Mouse (Mus musculus) limb, embryonic 14.5 days (tissue): ENCODE results near the gene Aqp12. TPM values are rescaled to one million over a fixed set of nuclear protein-coding genes. Genes with fewer than 3 reads are reported as not detected.

Source experiments
- ATAC-seq: fragments of 200-750 bp; cut with Nextera tagmentation; 2 replicates; pipeline ENCODE4 v1.8.0; 2017; ENCODE audit warnings: low read depth, moderate number of reproducible peaks, moderate TSS enrichment; ENCODE audit not compliant: low FRiP score
- DNase-seq: peaks from one replicate; pipeline ENCODE4 v3.0.0-alpha.2; 2015; ENCODE audit warnings: low spot score
- H3K27ac ChIP-seq: fragments of 300-500 bp; sonication (generic); replicated peaks from 2 replicates; pipeline ENCODE4 v1.5.1; 2014; ENCODE audit warnings: low read depth, mild to moderate bottlenecking, low read length, moderate library complexity, mixed read lengths
- H3K27me3 ChIP-seq: fragments of 300-500 bp; sonication (generic); 2 replicates; pipeline ENCODE4 v1.6.1; 2014; ENCODE audit warnings: low read length, mixed read lengths; ENCODE audit not compliant: control insufficient read depth, insufficient read depth
- H3K36me3 ChIP-seq: fragments of 300-500 bp; sonication (generic); 2 replicates; pipeline ENCODE4 v1.6.1; 2014; ENCODE audit warnings: mild to moderate bottlenecking, low read length, moderate library complexity, mixed read lengths; ENCODE audit not compliant: control insufficient read depth, insufficient read depth
- H3K4me1 ChIP-seq: fragments of 300-500 bp; sonication (generic); 2 replicates; pipeline ENCODE4 v1.6.1; 2014; ENCODE audit warnings: antibody characterized with exemption, low read length, mixed read lengths; ENCODE audit not compliant: control insufficient read depth, insufficient read depth
- H3K4me2 ChIP-seq: fragments of 300-500 bp; sonication (generic); replicated peaks from 2 replicates; pipeline ENCODE4 v1.6.1; 2014; ENCODE audit warnings: low read depth, mild to moderate bottlenecking, low read length, moderate library complexity; ENCODE audit not compliant: severe bottlenecking
- H3K4me3 ChIP-seq: fragments of 300-500 bp; sonication (generic); replicated peaks from 2 replicates; pipeline ENCODE4 v1.5.1; 2014; ENCODE audit warnings: low read length
- H3K9ac ChIP-seq: fragments of 300-500 bp; sonication (generic); 2 replicates; pipeline ENCODE4 v1.6.1; 2014; ENCODE audit warnings: mild to moderate bottlenecking, low read depth, low read length, moderate library complexity; ENCODE audit not compliant: severe bottlenecking
- H3K9me3 ChIP-seq: fragments of 300-500 bp; sonication (generic); 2 replicates; pipeline ENCODE4 v1.6.1; 2016; ENCODE audit warnings: low read length; ENCODE audit not compliant: control insufficient read depth
- POLR2A ChIP-seq: fragments of 200-500 bp; IDR thresholded peaks from 2 replicates; pipeline ENCODE4 v1.8.0; 2012; ENCODE audit warnings: inconsistent platforms, mild to moderate bottlenecking, moderate library complexity, borderline replicate concordance; ENCODE audit not compliant: insufficient read depth, insufficient read length; ENCODE audit errors: extremely low read depth
- WGBS: fragments of 180-500 bp; shearing (Covaris S2); extraction: QIAGEN DNeasy Blood & Tissue Kit; methylation state at CpG from one replicate; pipeline ENCODE4 v1.1.7; 2014; 5-methylcytosine and 5-hydroxymethylcytosine counted together
- polyA plus RNA-seq, 2 experiments: library from polyadenylated mRNA; depleted of rRNA in 1 of 2; stranded (reverse) in 1 of 2; unstranded in 1 of 2; fragments of >200 nt; fragmentation: Nextera tagmentation in 1 of 2; extraction: Ambion mirVana in 1 of 2; gene quantifications; 2 replicates each; pipeline versions ENCODE4 v1.2.1 to v1.2.3; 2012 to 2014

The Aqp12 gene
- polyA plus RNA-seq, 2 experiments: not detected

DNA sequence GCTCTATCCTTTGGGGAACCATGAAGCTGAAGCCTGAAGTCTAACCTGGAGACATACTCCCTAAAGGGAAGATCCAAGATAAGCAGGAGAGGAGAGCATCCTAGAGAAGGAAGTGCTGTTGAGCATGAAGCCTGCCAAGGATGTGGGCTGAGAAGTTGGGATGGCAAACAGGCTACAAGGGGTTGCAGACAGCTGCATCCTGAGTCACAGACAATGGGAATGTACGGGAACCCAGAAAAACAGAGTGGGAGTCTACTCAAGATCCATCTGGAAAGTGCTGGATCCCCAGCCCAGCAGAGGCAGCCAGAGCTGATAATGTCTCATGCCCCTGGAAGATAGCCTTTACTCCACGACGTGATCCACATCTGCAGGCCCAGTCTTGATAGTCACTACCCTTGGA, 25.1 kb downstream of the Aqp12 start:
- H3K9me3 ChIP-seq: no peaks in the 10 kb centered on the region
- DNase-seq: no peak
- no peak overlapping the region for H3K9ac ChIP-seq
- H3K27me3 ChIP-seq: no peaks in the 10 kb centered on the region
- TF ChIP-seq POLR2A: no peak
- WGBS: 83% methylated on average over 3 of the region's 3 CpGs
- H3K4me3 ChIP-seq: no peak overlapping the region
- H3K4me2 ChIP-seq: no peak overlapping the region
- ATAC-seq: no peak
- H3K4me1 ChIP-seq: no peaks in the 10 kb centered on the region
- no peak overlapping the region for H3K27ac ChIP-seq
- no peaks in the 10 kb centered on the region for H3K36me3 ChIP-seq

- ATAC-seq: no peak
- no peak for DNase-seq
- no peak overlapping the region for H3K4me2 ChIP-seq
- H3K9me3 ChIP-seq: peaks cover 6% of the 10 kb centered on the region; the same call in 1 of the 2 replicates
- no peak overlapping the region for H3K4me3 ChIP-seq
- WGBS: 58% methylated on average over 8 of the region's 8 CpGs
- H3K27me3 ChIP-seq: no peaks in the 10 kb centered on the region
- no peaks in the 10 kb centered on the region for H3K4me1 ChIP-seq
- H3K36me3 ChIP-seq: peaks cover 3% of the 10 kb centered on the region; the same call in 1 of the 2 replicates
- no peak overlapping the region for H3K27ac ChIP-seq
- no peak for TF ChIP-seq POLR2A
- H3K9ac ChIP-seq: no peak overlapping the region
These were observed 27.9 kb downstream of the Aqp12 start for GRCm38 (mm10) chr1:93033989-93034388.

DNA sequence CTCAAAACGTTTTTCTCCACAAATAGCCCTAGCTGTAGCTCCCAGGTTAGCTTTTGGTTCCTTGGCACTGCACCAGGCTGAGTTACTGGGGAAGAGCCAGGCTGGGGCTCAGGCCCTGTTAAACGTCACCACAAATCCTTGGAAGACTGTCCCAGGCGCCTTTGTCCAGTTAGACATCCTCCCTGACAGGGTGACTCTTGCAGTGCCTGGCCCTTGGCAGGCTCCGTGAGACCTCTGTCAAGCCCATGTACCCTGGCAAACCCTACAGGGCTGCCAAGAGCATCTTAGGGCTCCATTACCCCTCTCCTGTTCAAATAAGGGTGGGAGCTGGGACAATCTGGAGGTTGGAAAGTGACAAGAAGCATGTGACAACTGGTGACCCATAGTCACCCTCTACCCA, 29.8 kb downstream of the Aqp12 start:
- TF ChIP-seq POLR2A: no peak
- DNase-seq (no peak), ATAC-seq (no peak)
- WGBS: 75% methylated on average over 4 of the region's 4 CpGs
- no peaks in the 10 kb centered on the region for H3K4me1 ChIP-seq
- no peaks in the 10 kb centered on the region for H3K27me3 ChIP-seq
- no peak overlapping the region for H3K4me3 ChIP-seq
- H3K9ac ChIP-seq: no peak overlapping the region
- H3K36me3 ChIP-seq: peaks cover 3% of the 10 kb centered on the region; the same call in 1 of the 2 replicates
- H3K27ac ChIP-seq: no peak overlapping the region
- H3K9me3 ChIP-seq: peaks cover 6% of the 10 kb centered on the region; the same call in 1 of the 2 replicates
- no peak overlapping the region for H3K4me2 ChIP-seq

- Histone ChIP-seq H3K9ac (no peak overlapping the region), H3K4me2 (no peak overlapping the region), H3K4me3 (no peak overlapping the region), H3K27ac (no peak overlapping the region), H3K36me3 (no peaks in the 10 kb centered on the region), H3K4me1 (no peaks in the 10 kb centered on the region; the same call in 1 of the 2 replicates), H3K27me3 (no peaks in the 10 kb centered on the region), H3K9me3 (no peaks in the 10 kb centered on the region)
- TF ChIP-seq POLR2A: no peak
- WGBS: 86% methylated on average over 10 of the region's 10 CpGs
- DNase-seq (no peak), ATAC-seq (no peak)
These were observed 40.1 kb downstream of the Aqp12 start for GRCm38 (mm10) chr1:93046153-93046789.

DNA sequence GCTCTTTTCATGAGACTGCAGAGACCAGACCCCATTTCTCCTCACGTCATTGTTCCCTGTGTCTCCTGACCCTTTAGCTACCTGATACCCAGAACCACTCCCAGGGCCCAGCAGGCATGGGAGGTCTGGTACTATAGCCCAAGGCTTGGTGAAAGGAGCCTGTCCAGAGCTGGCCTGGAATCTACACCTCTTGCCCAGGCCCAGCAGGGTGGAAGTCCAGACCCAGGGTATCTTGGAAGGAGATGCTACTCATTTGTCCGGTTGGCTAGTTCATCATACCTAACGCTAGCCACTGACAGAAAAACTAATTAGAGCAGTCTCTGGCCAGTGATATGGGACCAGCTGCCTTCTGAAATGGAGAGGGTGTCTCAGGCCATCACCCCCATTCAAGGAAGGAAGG, 43.9 kb downstream of the Aqp12 start:
- no peak overlapping the region for H3K27ac ChIP-seq
- ATAC-seq (no peak), DNase-seq (no peak)
- 80% methylated on average over 3 of the region's 3 CpGs for WGBS
- TF ChIP-seq POLR2A: no peak
- H3K4me3 ChIP-seq: no peak overlapping the region
- no peak overlapping the region for H3K9ac ChIP-seq
- H3K36me3 ChIP-seq: peaks cover 4% of the 10 kb centered on the region; the same call in 1 of the 2 replicates
- H3K4me1 ChIP-seq: peaks cover 2% of the 10 kb centered on the region; the same call in 1 of the 2 replicates
- H3K4me2 ChIP-seq: no peak overlapping the region
- H3K27me3 ChIP-seq: no peaks in the 10 kb centered on the region
- no peaks in the 10 kb centered on the region for H3K9me3 ChIP-seq
